Mouse (Mus musculus): ENCODE data around the gene Vrk1. TPM values are rescaled to one million over a fixed set of nuclear protein-coding genes. Genes with fewer than 3 reads are reported as not detected.

The Vrk1 gene
- 104 and 108 TPM in 2 replicates for polyA plus RNA-seq (2014; fragmentation: Nextera tagmentation; extraction: Ambion mirVana)

DNA sequence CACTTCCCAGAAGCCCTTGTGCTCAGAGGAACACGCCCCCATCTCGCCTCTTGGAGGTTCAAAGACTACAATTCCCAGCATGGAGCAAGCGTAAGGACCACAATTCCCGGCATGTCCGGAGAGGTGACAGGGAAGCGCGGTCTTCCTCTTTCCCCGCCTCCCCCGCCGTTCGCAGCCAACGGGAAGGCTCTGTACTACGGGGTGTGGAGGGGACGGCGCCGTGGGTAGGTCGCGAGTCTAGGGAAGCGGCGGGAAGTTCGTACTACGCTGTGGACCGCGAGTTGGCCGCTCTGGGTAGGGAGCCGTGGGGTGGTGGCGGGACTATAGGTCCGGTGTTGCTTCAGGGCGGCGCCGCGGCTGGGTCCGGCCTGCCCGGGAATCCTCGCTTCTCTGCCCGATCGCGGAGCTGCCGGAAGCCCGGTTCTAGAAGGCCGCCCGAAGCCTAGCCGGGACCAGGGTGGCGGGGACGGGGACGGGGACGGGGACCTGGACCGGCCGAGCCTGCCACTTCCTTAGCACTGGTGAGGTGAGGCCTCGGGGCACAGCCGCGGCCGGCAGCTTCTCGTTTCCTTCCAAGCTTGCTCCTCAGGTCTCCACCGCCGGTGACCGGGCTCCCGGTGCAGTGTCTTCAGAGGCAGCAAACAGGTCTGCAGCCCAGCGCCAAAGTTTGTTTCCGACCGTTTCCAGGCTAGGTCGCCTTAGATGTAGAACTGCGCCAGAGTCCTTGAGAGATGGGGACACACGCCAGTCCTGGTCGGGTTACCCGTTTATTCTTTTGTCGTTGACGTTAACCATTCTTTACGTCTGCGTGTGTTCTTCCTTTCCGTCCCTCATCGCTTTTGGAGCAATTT, at the start of gene Vrk1:
Gene Vrk1, plus strand, starts transcription at position 164 of the 851 bp plus-strand sequence.
- Histone ChIP-seq H3K36me3 (ENCODE audit: control insufficient read depth, insufficient read depth, low read length) (no peaks in the 10 kb centered on the region), H3K27me3 (ENCODE audit: control insufficient read depth, insufficient read depth, low read length) (no peaks in the 10 kb centered on the region), H3K4me1 (ENCODE audit: control insufficient read depth, insufficient read depth, low read length) (no peaks in the 10 kb centered on the region), H3K4me2 (ENCODE audit: low read depth, severe bottlenecking) (peak within 1 kb of the TSS; percentile 65), H3K9me3 (ENCODE audit: control insufficient read depth, low read length) (no peaks in the 10 kb centered on the region), H3K9ac (ENCODE audit: low read length) (peak within 1 kb of the TSS; percentile 87), H3K4me3 (ENCODE audit: low read depth, low read length) (peak within 1 kb of the TSS; percentile 90), H3K27ac (replicated peaks; ENCODE audit: low read depth, low read length) (0 out of 2 replicates have a peak within 1 kb of the TSS, but pooled peaks have one; percentile 10)
- WGBS, result under 1% methylated on average over 72 of the region's 72 CpGs
- peak; percentile 93 for DNase-seq (ENCODE audit: low spot score)
- peak; percentile 97 for ATAC-seq (ENCODE audit: insufficient number of reproducible peaks, low FRiP score, low TSS enrichment, low read depth)

DNA sequence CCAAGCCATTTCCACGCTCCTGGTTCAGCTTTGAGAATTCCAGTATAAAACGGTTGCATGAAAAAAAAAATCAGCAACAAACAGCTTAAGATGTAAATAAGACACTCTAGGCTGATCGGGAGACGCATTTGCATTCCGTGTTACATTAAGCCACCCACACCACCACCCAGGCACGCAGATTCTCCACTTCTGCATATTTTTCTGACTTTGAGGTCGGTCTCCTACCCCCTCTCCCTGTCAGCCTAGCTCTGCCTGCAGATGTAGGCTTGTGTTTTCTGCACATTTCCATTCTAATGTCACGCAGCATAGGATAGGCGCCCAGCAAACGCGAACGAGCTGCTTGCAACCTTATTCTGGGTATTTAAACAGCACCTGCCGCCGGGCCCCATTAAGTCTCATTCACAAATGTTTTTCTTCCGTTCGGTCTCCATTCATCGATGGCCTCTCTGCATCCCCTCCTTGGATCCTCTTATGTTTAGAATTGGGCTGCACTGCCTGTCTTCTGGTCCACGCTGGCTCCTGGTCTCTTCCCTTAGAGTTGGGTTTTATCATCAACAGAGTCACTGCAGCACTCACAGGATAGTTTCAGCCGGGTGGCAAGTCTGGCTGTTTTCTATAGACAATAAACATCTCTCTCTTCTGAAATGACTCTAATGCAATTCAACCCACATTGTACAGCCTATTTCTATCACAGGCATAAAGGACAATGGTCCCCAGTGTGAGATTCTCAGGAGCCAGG, 49.3 kb upstream of the Vrk1 start:
- DNase-seq (ENCODE audit: low spot score) (no peak), ATAC-seq (ENCODE audit: insufficient number of reproducible peaks, low FRiP score, low TSS enrichment, low read depth) (no peak)
- Histone ChIP-seq H3K4me1 (ENCODE audit: control insufficient read depth, insufficient read depth, low read length) (0 out of 2 replicates have a peak, but pooled peaks cover 3% of the 10 kb centered on the region), H3K9ac (ENCODE audit: low read length) (no peak overlapping the region), H3K9me3 (ENCODE audit: control insufficient read depth, low read length) (no peaks in the 10 kb centered on the region), H3K27ac (replicated peaks; ENCODE audit: low read depth, low read length) (no peak overlapping the region), H3K4me2 (ENCODE audit: low read depth, severe bottlenecking) (no peak overlapping the region), H3K36me3 (ENCODE audit: control insufficient read depth, insufficient read depth, low read length) (no peaks in the 10 kb centered on the region), H3K4me3 (ENCODE audit: low read depth, low read length) (no peak overlapping the region), H3K27me3 (ENCODE audit: control insufficient read depth, insufficient read depth, low read length) (peaks cover 15% of the 10 kb centered on the region)
- WGBS, result 19% methylated on average over 19 of the region's 19 CpGs

GRCm38 (mm10) chr12:105961667-105962066, 48.4 kb upstream of the Vrk1 start:
- DNase-seq (ENCODE audit: low spot score), result no peak
- 7% methylated on average over 12 of the region's 12 CpGs for WGBS

DNA sequence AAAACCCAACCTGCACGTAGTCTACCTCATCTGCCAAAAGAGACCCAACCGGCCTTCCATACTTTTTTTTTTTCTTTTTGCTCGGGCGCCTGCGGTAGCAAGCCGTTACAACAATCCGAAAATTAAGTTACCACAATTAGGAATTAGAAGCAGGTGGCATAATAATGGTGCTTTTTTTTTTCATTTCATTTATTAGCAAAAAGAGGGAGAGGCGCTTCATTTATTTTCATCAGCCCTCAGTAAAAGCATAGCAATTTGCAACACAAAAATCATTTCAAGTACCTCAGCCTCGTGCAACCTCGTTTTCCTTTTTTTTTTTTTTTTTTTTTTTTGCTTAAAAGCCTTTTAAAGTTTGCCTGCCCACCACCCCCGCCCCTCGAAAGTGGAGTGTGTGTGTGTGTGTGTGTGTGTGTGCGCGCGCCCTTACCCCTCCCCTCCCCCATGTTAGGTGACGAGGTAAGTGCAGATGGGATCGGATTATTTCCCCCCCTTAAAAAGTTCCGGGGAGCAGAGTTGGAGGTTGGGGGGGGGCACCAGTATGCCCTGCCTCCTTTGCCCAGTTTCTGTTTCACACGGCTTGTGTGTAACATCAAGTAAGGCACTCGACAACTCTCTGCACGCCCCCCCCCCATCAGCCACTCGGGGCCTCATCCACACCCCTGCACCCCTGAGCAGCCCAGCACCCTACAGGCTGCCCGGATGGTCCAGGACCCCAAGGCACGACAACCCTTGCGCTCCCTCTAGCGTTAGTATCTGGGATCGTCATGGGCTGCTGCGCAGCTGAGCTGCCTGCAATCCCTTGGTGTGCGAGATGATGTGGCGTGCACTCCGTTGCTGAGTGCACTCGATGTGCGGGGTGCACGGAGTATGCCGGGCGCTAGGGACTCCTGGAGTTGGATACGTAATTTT, 47.7 kb upstream of the Vrk1 start:
- ATAC-seq (ENCODE audit: insufficient number of reproducible peaks, low FRiP score, low TSS enrichment, low read depth), result peak; percentile 91
- WGBS, result under 1% methylated on average over 37 of the region's 37 CpGs
- H3K27me3 ChIP-seq (ENCODE audit: control insufficient read depth, insufficient read depth, low read length), result peaks cover 15% of the 10 kb centered on the region

More at GRCm38 (mm10) chr12:105961667-105962066, 48.4 kb upstream of the Vrk1 start:
- no peak overlapping the region for H3K27ac ChIP-seq (replicated peaks; ENCODE audit: low read depth, low read length)
- no peak overlapping the region for H3K4me3 ChIP-seq (ENCODE audit: low read depth, low read length)
- no peaks in the 10 kb centered on the region for H3K36me3 ChIP-seq (ENCODE audit: control insufficient read depth, insufficient read depth, low read length)
- H3K9ac ChIP-seq (ENCODE audit: low read length), result no peak overlapping the region
- peaks cover 15% of the 10 kb centered on the region for H3K27me3 ChIP-seq (ENCODE audit: control insufficient read depth, insufficient read depth, low read length)
- peak overlapping the region; percentile 90; the same call in 1 of the 2 replicates for H3K4me2 ChIP-seq (ENCODE audit: low read depth, severe bottlenecking)
- no peaks in the 10 kb centered on the region for H3K9me3 ChIP-seq (ENCODE audit: control insufficient read depth, low read length)
- no peak for ATAC-seq (ENCODE audit: insufficient number of reproducible peaks, low FRiP score, low TSS enrichment, low read depth)
- H3K4me1 ChIP-seq (ENCODE audit: control insufficient read depth, insufficient read depth, low read length), result 0 out of 2 replicates have a peak, but pooled peaks cover 3% of the 10 kb centered on the region

DNA sequence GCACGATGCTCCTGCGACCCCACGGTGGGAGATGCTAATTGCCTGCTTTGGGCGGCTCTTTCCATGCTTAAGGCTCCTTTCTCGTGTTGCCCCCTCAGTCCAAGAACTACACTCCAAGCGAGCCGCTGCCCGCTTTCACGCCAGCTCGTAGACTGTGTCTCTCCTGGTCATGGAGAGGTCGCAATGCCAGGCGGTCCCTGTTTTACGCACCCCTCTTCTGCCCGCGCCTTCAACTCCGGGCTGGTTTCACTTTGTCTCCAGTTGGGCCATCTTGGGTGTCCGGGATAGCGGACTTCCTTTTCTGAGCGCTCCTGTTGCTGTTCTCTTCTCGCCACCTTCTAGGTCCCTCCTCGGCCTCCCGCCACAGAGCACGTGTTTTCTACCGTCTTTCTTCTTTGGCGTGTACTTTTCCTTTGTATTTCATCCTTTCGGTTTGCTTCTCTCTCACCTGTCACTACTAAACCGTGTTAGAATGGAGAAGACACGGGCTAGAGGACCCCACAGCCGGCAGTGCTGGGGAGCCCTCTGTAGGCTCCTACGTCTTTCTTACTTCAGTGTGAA, 46.9 kb upstream of the Vrk1 start:
- DNase-seq (ENCODE audit: low spot score) (no peak), ATAC-seq (ENCODE audit: insufficient number of reproducible peaks, low FRiP score, low TSS enrichment, low read depth) (peak; percentile 60; the same call in 1 of the 2 replicates)
- Histone ChIP-seq H3K4me2 (ENCODE audit: low read depth, severe bottlenecking) (peak overlapping the region; percentile 90), H3K4me3 (ENCODE audit: low read depth, low read length) (peak overlapping the region; percentile 39), H3K9me3 (ENCODE audit: control insufficient read depth, low read length) (no peaks in the 10 kb centered on the region), H3K27ac (replicated peaks; ENCODE audit: low read depth, low read length) (no peak overlapping the region), H3K36me3 (ENCODE audit: control insufficient read depth, insufficient read depth, low read length) (no peaks in the 10 kb centered on the region), H3K9ac (ENCODE audit: low read length) (peak overlapping the region; percentile 59), H3K4me1 (ENCODE audit: control insufficient read depth, insufficient read depth, low read length) (peaks cover 3% of the 10 kb centered on the region; the same call in 1 of the 2 replicates), H3K27me3 (ENCODE audit: control insufficient read depth, insufficient read depth, low read length) (peaks cover 15% of the 10 kb centered on the region)
- 4% methylated on average over 30 of the region's 30 CpGs for WGBS

More for the DNA sequence above, 47.7 kb upstream of the Vrk1 start:
- Histone ChIP-seq H3K36me3 (ENCODE audit: control insufficient read depth, insufficient read depth, low read length) (no peaks in the 10 kb centered on the region), H3K4me3 (ENCODE audit: low read depth, low read length) (peak overlapping the region; percentile 39), H3K9me3 (ENCODE audit: control insufficient read depth, low read length) (no peaks in the 10 kb centered on the region), H3K4me1 (ENCODE audit: control insufficient read depth, insufficient read depth, low read length) (0 out of 2 replicates have a peak, but pooled peaks cover 3% of the 10 kb centered on the region), H3K4me2 (ENCODE audit: low read depth, severe bottlenecking) (peak overlapping the region; percentile 90), H3K9ac (ENCODE audit: low read length) (peak overlapping the region; percentile 59), H3K27ac (replicated peaks; ENCODE audit: low read depth, low read length) (no peak overlapping the region)
- DNase-seq (ENCODE audit: low spot score), result peak; percentile 96

GRCm38 (mm10) chr12:105966887-105967637, 43.0 kb upstream of the Vrk1 start:
- H3K27ac ChIP-seq (replicated peaks; ENCODE audit: low read depth, low read length), result no peak overlapping the region
- H3K4me1 ChIP-seq (ENCODE audit: control insufficient read depth, insufficient read depth, low read length), result no peaks in the 10 kb centered on the region; the same call in 1 of the 2 replicates
- no peaks in the 10 kb centered on the region for H3K9me3 ChIP-seq (ENCODE audit: control insufficient read depth, low read length)
- DNase-seq (ENCODE audit: low spot score), result no peak
- H3K9ac ChIP-seq (ENCODE audit: low read length), result no peak overlapping the region
- no peaks in the 10 kb centered on the region for H3K27me3 ChIP-seq (ENCODE audit: control insufficient read depth, insufficient read depth, low read length)
- no peaks in the 10 kb centered on the region; the same call in 1 of the 2 replicates for H3K36me3 ChIP-seq (ENCODE audit: control insufficient read depth, insufficient read depth, low read length)
- WGBS, result 42% methylated on average over 19 of the region's 19 CpGs
- no peak overlapping the region for H3K4me2 ChIP-seq (ENCODE audit: low read depth, severe bottlenecking)
- ATAC-seq (ENCODE audit: insufficient number of reproducible peaks, low FRiP score, low TSS enrichment, low read depth), result no peak
- H3K4me3 ChIP-seq (ENCODE audit: low read depth, low read length), result no peak overlapping the region

- Histone ChIP-seq H3K9ac (ENCODE audit: low read length) (no peak overlapping the region), H3K27me3 (ENCODE audit: control insufficient read depth, insufficient read depth, low read length) (no peaks in the 10 kb centered on the region), H3K36me3 (ENCODE audit: control insufficient read depth, insufficient read depth, low read length) (no peaks in the 10 kb centered on the region; the same call in 1 of the 2 replicates), H3K4me1 (ENCODE audit: control insufficient read depth, insufficient read depth, low read length) (no peaks in the 10 kb centered on the region; the same call in 1 of the 2 replicates), H3K4me3 (ENCODE audit: low read depth, low read length) (no peak overlapping the region), H3K4me2 (ENCODE audit: low read depth, severe bottlenecking) (no peak overlapping the region), H3K27ac (replicated peaks; ENCODE audit: low read depth, low read length) (no peak overlapping the region), H3K9me3 (ENCODE audit: control insufficient read depth, low read length) (no peaks in the 10 kb centered on the region)
- 16% methylated on average over 18 of the region's 18 CpGs for WGBS
- DNase-seq (ENCODE audit: low spot score) (no peak), ATAC-seq (ENCODE audit: insufficient number of reproducible peaks, low FRiP score, low TSS enrichment, low read depth) (no peak)
Observed at GRCm38 (mm10) chr12:105967806-105968205, 42.2 kb upstream of the Vrk1 start.

Data from limb, embryonic 11.5 days (tissue).